Mouse (Mus musculus) liver, embryonic 16.5 days (tissue): ENCODE results near the gene Zfp715. TPM values are rescaled to one million over a fixed set of nuclear protein-coding genes. Genes with fewer than 3 reads are reported as not detected.
"Not testable (repeated sequence)": the region's sequence is repeated elsewhere in the genome, so short reads cannot be mapped to it uniquely, and the experiment has no call there.

Experiments used
- ATAC-seq: fragments of 200-750 bp; cut with Nextera tagmentation; 2 replicates; pipeline ENCODE4 v1.8.0; 2017; ENCODE audit warnings: low read depth, mild to moderate bottlenecking, moderate number of reproducible peaks, moderate library complexity
- H3K27ac ChIP-seq: fragments of 300-500 bp; sonication (generic); 2 replicates; pipeline ENCODE4 v1.5.1; 2014; ENCODE audit warnings: mild to moderate bottlenecking, low read length
- H3K27me3 ChIP-seq: fragments of 300-500 bp; sonication (generic); 2 replicates; pipeline ENCODE4 v1.6.1; 2014; ENCODE audit warnings: low read depth, low read length, mixed read lengths; ENCODE audit not compliant: control insufficient read depth, insufficient read depth
- H3K36me3 ChIP-seq: fragments of 300-500 bp; sonication (generic); 2 replicates; pipeline ENCODE4 v1.6.1; 2014; ENCODE audit warnings: mild to moderate bottlenecking; ENCODE audit not compliant: control insufficient read depth, insufficient read depth
- H3K4me1 ChIP-seq: fragments of 300-500 bp; sonication (generic); 2 replicates; pipeline ENCODE4 v1.6.1; 2014; ENCODE audit warnings: low read depth, low read length, mixed read lengths; ENCODE audit not compliant: control insufficient read depth
- H3K4me2 ChIP-seq: fragments of 300-500 bp; sonication (generic); 2 replicates; pipeline ENCODE4 v1.6.1; 2014; ENCODE audit warnings: low read depth, low read length, mixed read lengths
- H3K4me3 ChIP-seq: fragments of 300-500 bp; sonication (generic); 2 replicates; pipeline ENCODE4 v1.5.1; 2014; ENCODE audit warnings: low read depth, mild to moderate bottlenecking, low read length
- H3K9ac ChIP-seq: fragments of 300-500 bp; sonication (generic); 2 replicates; pipeline ENCODE4 v1.6.1; 2014; ENCODE audit warnings: low read depth, low read length
- H3K9me3 ChIP-seq: fragments of 300-500 bp; sonication (generic); replicated peaks from 2 replicates; pipeline ENCODE4 v1.6.1; 2016; ENCODE audit warnings: low read length; ENCODE audit not compliant: control insufficient read depth
- WGBS: fragments of 180-500 bp; shearing (Covaris S2); extraction: QIAGEN DNeasy Blood & Tissue Kit; methylation state at CpG from one replicate; pipeline ENCODE4 v1.1.7; 2014; ENCODE audit not compliant: insufficient replicate concordance; 5-methylcytosine and 5-hydroxymethylcytosine counted together
- polyA plus RNA-seq: library from polyadenylated mRNA; unstranded; fragments of >200 nt; fragmentation: Nextera tagmentation; extraction: Ambion mirVana; gene quantifications from 2 replicates; pipeline ENCODE4 v1.2.1, GENCODE M21; 2015

Zfp715 gene
- polyA plus RNA-seq, 1 experiment from 2014 or later = 4.5 TPM

GRCm38 (mm10) chr7:43276178-43276577, 36.9 kb downstream of the Zfp715 start:
- 53% methylated on average over 6 of the region's 7 CpGs for WGBS
- H3K4me1 ChIP-seq, H3K9me3 ChIP-seq, ATAC-seq, H3K4me2 ChIP-seq, H3K4me3 ChIP-seq, H3K27ac ChIP-seq, H3K36me3 ChIP-seq, H3K9ac ChIP-seq, H3K27me3 ChIP-seq: not testable (repeated sequence)

- Histone ChIP-seq H3K9me3 (no peaks in the 10 kb centered on the region), H3K4me1 (no peaks in the 10 kb centered on the region), H3K4me3 (no peak overlapping the region), H3K36me3 (no peaks in the 10 kb centered on the region), H3K9ac (no peak overlapping the region), H3K27me3 (no peaks in the 10 kb centered on the region), H3K27ac (no peak overlapping the region), H3K4me2 (no peak overlapping the region)
- 26% methylated on average over 1 of the region's 1 CpGs for WGBS
- no peak for ATAC-seq
Measured at GRCm38 (mm10) chr7:43273476-43273875, 39.6 kb downstream of the Zfp715 start.

- WGBS = 73% methylated on average over 13 of the region's 13 CpGs
- not testable (repeated sequence) for H3K9me3 ChIP-seq, H3K4me3 ChIP-seq, H3K36me3 ChIP-seq, H3K4me2 ChIP-seq, H3K27me3 ChIP-seq, ATAC-seq, H3K4me1 ChIP-seq, H3K27ac ChIP-seq, H3K9ac ChIP-seq
Measured at GRCm38 (mm10) chr7:43267359-43267758, 45.7 kb downstream of the Zfp715 start.

GRCm38 (mm10) chr7:43253540-43253939, 59.6 kb downstream of the Zfp715 start:
- Histone ChIP-seq H3K36me3 (no peaks in the 10 kb centered on the region), H3K9ac (no peak overlapping the region), H3K27me3 (no peaks in the 10 kb centered on the region), H3K27ac (no peak overlapping the region), H3K4me3 (no peak overlapping the region), H3K4me1 (no peaks in the 10 kb centered on the region), H3K4me2 (no peak overlapping the region), H3K9me3 (no peaks in the 10 kb centered on the region)
- 60% methylated on average over 7 of the region's 7 CpGs for WGBS
- ATAC-seq = no peak

DNA sequence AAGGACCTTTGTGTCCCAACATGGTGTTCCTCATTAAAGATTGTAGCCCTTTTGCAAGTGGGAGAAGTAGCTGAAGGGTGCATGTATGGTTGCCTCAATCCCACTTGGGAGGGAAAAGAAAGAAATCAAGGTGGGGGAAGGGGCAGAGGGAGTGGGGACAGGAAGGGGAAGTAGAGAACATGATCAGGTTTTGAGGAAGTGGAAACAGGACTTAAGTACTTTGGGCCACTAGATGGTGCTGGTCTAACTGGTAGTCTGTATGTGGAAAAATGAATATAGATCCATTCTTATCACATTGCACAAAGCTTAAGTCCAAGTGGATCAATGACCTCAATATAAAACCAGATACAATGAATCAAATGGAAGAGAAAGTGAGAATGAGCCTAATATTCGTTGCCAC, 62.4 kb downstream of the Zfp715 start:
- not testable (repeated sequence) for H3K4me3 ChIP-seq, H3K9ac ChIP-seq, H3K4me2 ChIP-seq, H3K9me3 ChIP-seq, H3K27ac ChIP-seq, ATAC-seq, H3K27me3 ChIP-seq, H3K4me1 ChIP-seq, H3K36me3 ChIP-seq
- 43% methylated on average over 1 of the region's 1 CpGs for WGBS

Other genes with a start within 250 kb of the Zfp715 start
- gene Zfp936, start 199.1 kb downstream of the Zfp715 start, polyA plus RNA-seq = not detected in 2 replicates
- 1.8 and 1.9 TPM in 2 replicates for gene Siglecf, start 38.0 kb upstream of the Zfp715 start, polyA plus RNA-seq
- gene Siglecg, start 94.9 kb upstream of the Zfp715 start, polyA plus RNA-seq = 1.3 and 1.4 TPM in 2 replicates
- gene Lim2, start 114.4 kb upstream of the Zfp715 start, polyA plus RNA-seq = not detected in 2 replicates
- 16.3 and 17.8 TPM in 2 replicates for gene Nkg7, start 123.8 kb upstream of the Zfp715 start, polyA plus RNA-seq
- not detected in 2 replicates for gene Cldnd2, start 127.5 kb upstream of the Zfp715 start, polyA plus RNA-seq
- gene Etfb, start 130.8 kb upstream of the Zfp715 start, polyA plus RNA-seq = 314 and 319 TPM in 2 replicates
- 0.17 and 0.22 TPM in 2 replicates for gene Gm45233, start 130.8 kb upstream of the Zfp715 start, polyA plus RNA-seq
- 1.1 and 1.3 TPM in 2 replicates for gene Vsig10l, start 149.9 kb upstream of the Zfp715 start, polyA plus RNA-seq
- not detected in 2 replicates for gene Iglon5, start 176.8 kb upstream of the Zfp715 start, polyA plus RNA-seq
- gene 4931406B18Rik, start 192.6 kb upstream of the Zfp715 start, polyA plus RNA-seq = not detected in 2 replicates
- gene Cd33, start 231.1 kb upstream of the Zfp715 start, polyA plus RNA-seq = 3.8 and 4.6 TPM in 2 replicates
- 0.19 and 0.29 TPM in 2 replicates for gene Zfp658, start 249.0 kb upstream of the Zfp715 start, polyA plus RNA-seq